Mouse (Mus musculus) right cerebral cortex, adult 18-20 months (tissue): ENCODE measurements at regions not wholly inside any gene's neighbourhood (a gene's known extent, or its start where the extent isn't known, plus 50 kb on each side); places are given as distances from the start of the nearest gene placed in this dataset.

Source experiments
- DNase-seq: peaks from one replicate; pipeline ENCODE4 v3.0.0; 2022; ENCODE audit warnings: mixed read lengths

DNA sequence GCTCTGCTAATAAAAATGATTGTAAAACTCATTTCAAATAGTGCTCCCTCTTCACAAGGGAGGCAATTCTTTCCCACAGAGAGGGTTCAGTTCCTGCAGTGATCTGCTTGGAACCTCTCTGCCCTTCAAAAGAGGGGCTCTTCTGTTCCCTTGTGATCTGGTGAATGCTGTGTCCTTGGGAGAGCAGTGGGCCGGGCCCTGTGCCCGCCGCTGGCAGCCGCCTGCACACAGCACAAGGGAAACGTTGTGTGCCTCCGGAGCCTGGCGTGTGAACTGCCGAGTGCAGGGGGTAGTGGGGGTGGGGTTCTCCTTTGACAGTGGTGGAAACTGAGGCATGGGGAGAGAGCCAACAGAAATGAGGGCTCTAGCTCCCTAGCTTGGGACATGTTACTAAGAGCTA lies 54.4 kb upstream of the Csrp1 start:
- peak; percentile 68 for DNase-seq

- no peak for DNase-seq
Observed at GRCm38 (mm10) chr1:135668331-135668730, 51.5 kb upstream of the Csrp1 start.

DNA sequence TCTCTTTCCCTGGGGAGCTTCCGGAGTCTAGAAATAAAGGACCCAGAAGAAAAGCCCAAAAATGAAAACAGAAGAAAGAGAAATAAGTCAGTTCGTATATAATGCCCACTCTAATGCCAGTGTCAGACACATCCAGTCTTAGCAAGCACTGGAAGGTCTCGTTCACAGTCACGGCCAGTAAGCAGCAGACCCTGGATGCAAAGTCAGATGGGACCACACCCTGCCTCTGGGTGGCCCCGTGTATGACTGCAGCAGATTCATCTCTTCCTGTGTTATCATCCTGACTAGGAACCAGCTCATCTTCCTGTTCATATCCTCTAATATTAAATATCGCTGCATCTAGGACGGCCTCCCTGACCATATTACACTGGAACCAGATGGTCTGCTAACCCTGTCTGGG lies 50.9 kb upstream of the Csrp1 start:
- DNase-seq: no peak

GRCm38 (mm10) chr1:135669803-135670202 lies 50.1 kb upstream of the Csrp1 start:
- no peak for DNase-seq
